Mouse (Mus musculus): ENCODE data around the gene Mthfr. TPM values are rescaled to one million over a fixed set of nuclear protein-coding genes. Genes with fewer than 3 reads are reported as not detected.

Gene Mthfr
- polyA plus RNA-seq, 1 experiment, result 31.8 TPM

GRCm38 (mm10) chr4:148083176-148083899 is 44.5 kb downstream of the Mthfr start:
- TF ChIP-seq MYOG (IDR thresholded peaks at IDR 0.05; ENCODE audit: control insufficient read depth in 1 of 3, insufficient read depth in 1 of 3, insufficient read length in 2 of 3, low read depth in 2 of 3) (peak in 1 of 3 experiments; percentile 28), TCF12 (IDR thresholded peaks at IDR 0.05; ENCODE audit: insufficient read depth, poor library complexity, severe bottlenecking) (no peak), POLR2A (IDR thresholded peaks at IDR 0.05; ENCODE audit: insufficient read length, low read depth) (no peak)
- no peaks in the 10 kb centered on the region for H3K36me3 ChIP-seq (ENCODE audit: control insufficient read depth, insufficient read depth)
- no peaks in the 10 kb centered on the region for H3K79me2 ChIP-seq (ENCODE audit: control insufficient read depth, insufficient read depth)
- no peak overlapping the region for H3K4me3 ChIP-seq
- H3K27me3 ChIP-seq (ENCODE audit: control insufficient read depth, insufficient read depth, insufficient read length), result no peaks in the 10 kb centered on the region
- H3ac ChIP-seq (ENCODE audit: control insufficient read depth, insufficient read length), result no peak overlapping the region
- no peak overlapping the region for H3K4me2 ChIP-seq (ENCODE audit: low read depth)

- H3K27me3 ChIP-seq (ENCODE audit: control insufficient read depth, insufficient read depth, insufficient read length), result no peaks in the 10 kb centered on the region
- TF ChIP-seq MYOD1 (IDR thresholded peaks at IDR 0.05; ENCODE audit: control insufficient read depth in 1 of 3, insufficient read length in 2 of 3, low read depth in 2 of 3), result no peak
- TF ChIP-seq POLR2A (IDR thresholded peaks at IDR 0.05; ENCODE audit: insufficient read length, low read depth), result no peak
- TF ChIP-seq REST (IDR thresholded peaks at IDR 0.05; ENCODE audit: insufficient read depth, insufficient read length), result no peak
- TF ChIP-seq TCF3 (IDR thresholded peaks at IDR 0.05; ENCODE audit: insufficient read length, low read depth), result no peak
- no peak for TF ChIP-seq USF1 (IDR thresholded peaks at IDR 0.05; ENCODE audit: low read depth)
- no peak for TF ChIP-seq SRF (IDR thresholded peaks at IDR 0.05; ENCODE audit: control insufficient read depth, insufficient read length, low read depth)
- no peak for TF ChIP-seq MYOG (IDR thresholded peaks at IDR 0.05; ENCODE audit: control insufficient read depth in 1 of 3, insufficient read depth in 1 of 3, insufficient read length in 2 of 3, low read depth in 2 of 3)
- TF ChIP-seq POLR2AphosphoS2 (IDR thresholded peaks at IDR 0.05; ENCODE audit: insufficient read length, low read depth), result no peak
- no peak for TF ChIP-seq MAX (IDR thresholded peaks at IDR 0.05; ENCODE audit: low read depth)
- TF ChIP-seq CEBPB (IDR thresholded peaks at IDR 0.05; ENCODE audit: insufficient read depth, poor library complexity, severe bottlenecking), result no peak
- TF ChIP-seq TCF12 (IDR thresholded peaks at IDR 0.05; ENCODE audit: insufficient read depth, poor library complexity, severe bottlenecking), result no peak
- no peak for TF ChIP-seq E2F4 (IDR thresholded peaks at IDR 0.05; ENCODE audit: insufficient read depth)
- no peak overlapping the region for H3K4me3 ChIP-seq
- H3K36me3 ChIP-seq (ENCODE audit: control insufficient read depth, insufficient read depth), result no peaks in the 10 kb centered on the region
- no peaks in the 10 kb centered on the region for H3K79me2 ChIP-seq (ENCODE audit: control insufficient read depth, insufficient read depth)
- no peak overlapping the region for H3K4me2 ChIP-seq (ENCODE audit: low read depth)
- H3ac ChIP-seq (ENCODE audit: control insufficient read depth, insufficient read length), result no peak overlapping the region
Observed at GRCm38 (mm10) chr4:148084261-148084714, 45.4 kb downstream of the Mthfr start.

GRCm38 (mm10) chr4:148085131-148085906 is 46.4 kb downstream of the Mthfr start:
- Histone ChIP-seq H3K4me2 (ENCODE audit: low read depth) (no peak overlapping the region), H3ac (ENCODE audit: control insufficient read depth, insufficient read length) (no peak overlapping the region), H3K36me3 (ENCODE audit: control insufficient read depth, insufficient read depth) (no peaks in the 10 kb centered on the region), H3K79me2 (ENCODE audit: control insufficient read depth, insufficient read depth) (no peaks in the 10 kb centered on the region), H3K27me3 (ENCODE audit: control insufficient read depth, insufficient read depth, insufficient read length) (no peaks in the 10 kb centered on the region), H3K4me3 (no peak overlapping the region)
- TF ChIP-seq CEBPB (IDR thresholded peaks at IDR 0.05; ENCODE audit: insufficient read depth, poor library complexity, severe bottlenecking) (no peak), TCF12 (IDR thresholded peaks at IDR 0.05; ENCODE audit: insufficient read depth, poor library complexity, severe bottlenecking) (no peak), MYOG (IDR thresholded peaks at IDR 0.05; ENCODE audit: control insufficient read depth in 1 of 3, insufficient read depth in 1 of 3, insufficient read length in 2 of 3, low read depth in 2 of 3) (no peak), POLR2A (IDR thresholded peaks at IDR 0.05; ENCODE audit: insufficient read length, low read depth) (no peak), POLR2AphosphoS2 (IDR thresholded peaks at IDR 0.05; ENCODE audit: insufficient read length, low read depth) (no peak), MYOD1 (IDR thresholded peaks at IDR 0.05; ENCODE audit: control insufficient read depth in 1 of 3, insufficient read length in 2 of 3, low read depth in 2 of 3) (no peak), USF1 (IDR thresholded peaks at IDR 0.05; ENCODE audit: low read depth) (no peak), REST (IDR thresholded peaks at IDR 0.05; ENCODE audit: insufficient read depth, insufficient read length) (no peak), SRF (IDR thresholded peaks at IDR 0.05; ENCODE audit: control insufficient read depth, insufficient read length, low read depth) (no peak), TCF3 (IDR thresholded peaks at IDR 0.05; ENCODE audit: insufficient read length, low read depth) (no peak)

- no peaks in the 10 kb centered on the region for H3K36me3 ChIP-seq (ENCODE audit: control insufficient read depth, insufficient read depth)
- H3K79me2 ChIP-seq (ENCODE audit: control insufficient read depth, insufficient read depth), result no peaks in the 10 kb centered on the region
- H3K27me3 ChIP-seq (ENCODE audit: control insufficient read depth, insufficient read depth, insufficient read length), result no peaks in the 10 kb centered on the region
- H3ac ChIP-seq (ENCODE audit: control insufficient read depth, insufficient read length), result no peak overlapping the region
- TF ChIP-seq POLR2AphosphoS2 (IDR thresholded peaks at IDR 0.05; ENCODE audit: insufficient read length, low read depth) (no peak), USF1 (IDR thresholded peaks at IDR 0.05; ENCODE audit: low read depth) (no peak)
- H3K4me2 ChIP-seq (ENCODE audit: low read depth), result no peak overlapping the region
- no peak overlapping the region for H3K4me3 ChIP-seq
Observed at GRCm38 (mm10) chr4:148085907-148086305, 47.0 kb downstream of the Mthfr start.

All from myocyte (in vitro differentiated cells).